ENCODE assay signal across 8 mouse cellular contexts in the genomic region with DNA sequence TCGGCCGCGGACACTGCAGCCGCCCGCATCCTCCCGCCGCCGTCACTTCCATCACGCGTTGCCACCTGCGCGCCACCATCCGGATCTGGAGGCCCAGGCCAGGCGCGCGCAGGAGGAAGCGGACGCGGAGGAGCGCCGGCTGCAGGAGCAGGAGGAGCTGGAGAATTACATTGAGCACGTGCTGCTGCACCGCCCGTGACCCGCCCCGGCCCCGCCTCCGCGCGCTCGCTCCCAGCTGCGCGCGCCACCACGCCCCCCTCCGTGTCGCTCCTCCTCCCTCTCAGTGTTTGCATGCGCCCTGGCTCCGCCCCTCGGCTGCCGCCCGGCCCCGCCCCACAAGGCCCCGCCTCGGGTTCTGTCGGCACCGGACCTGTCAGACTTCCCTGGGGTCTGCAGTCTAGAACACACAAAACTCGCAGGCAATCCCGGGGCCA. TPM values are rescaled to one million over a fixed set of nuclear protein-coding genes. Genes with fewer than 3 reads are reported as not detected.
DNase-seq lines count a peak whose midpoint lies in the region; ATAC-seq lines count a peak whose summit lies in the region.

No protein-coding gene starts in this region.

- H3K4me3 ChIP-seq in heart, embryonic 15.5 days, result peak overlapping the region; percentile 57
- H3K4me3 ChIP-seq in liver, embryonic 16.5 days (ENCODE audit: low read depth, low read length), result peak overlapping the region; percentile 59
- peak overlapping the region; percentile 48 for H3K4me3 ChIP-seq in neural tube, embryonic 13.5 days

- H3K4me2 ChIP-seq in heart, embryonic 15.5 days, result peak overlapping the region; percentile 99
- H3K4me2 ChIP-seq in liver, embryonic 16.5 days (ENCODE audit: low read depth, low read length), result peak overlapping the region; percentile 89
- H3K4me2 ChIP-seq in neural tube, embryonic 13.5 days, result peak overlapping the region; percentile 100

- peaks cover 22% of the 10 kb centered on the region for H3K36me3 ChIP-seq in heart, embryonic 15.5 days
- no peaks in the 10 kb centered on the region for H3K36me3 ChIP-seq in liver, embryonic 16.5 days (ENCODE audit: control insufficient read depth, insufficient read depth)
- H3K36me3 ChIP-seq in neural tube, embryonic 13.5 days, result peaks cover 32% of the 10 kb centered on the region

- peaks cover 38% of the 10 kb centered on the region for H3K4me1 ChIP-seq in heart, embryonic 15.5 days (replicated peaks)
- peaks cover 35% of the 10 kb centered on the region for H3K4me1 ChIP-seq in liver, embryonic 16.5 days (ENCODE audit: control insufficient read depth, low read depth, low read length)
- peaks cover 38% of the 10 kb centered on the region for H3K4me1 ChIP-seq in neural tube, embryonic 13.5 days (replicated peaks)

- H3K9me3 ChIP-seq in heart, embryonic 15.5 days (replicated peaks), result no peaks in the 10 kb centered on the region
- no peaks in the 10 kb centered on the region for H3K9me3 ChIP-seq in liver, embryonic 16.5 days (replicated peaks; ENCODE audit: control insufficient read depth, low read length)
- H3K9me3 ChIP-seq in neural tube, embryonic 13.5 days, result no peaks in the 10 kb centered on the region

- H3K27ac ChIP-seq in heart, embryonic 15.5 days, result 0 out of 2 replicates have a peak overlapping the region, but pooled peaks have one; percentile 2
- H3K27ac ChIP-seq in liver, embryonic 16.5 days (ENCODE audit: low read length), result 0 out of 2 replicates have a peak overlapping the region, but pooled peaks have one; percentile 27
- no peak overlapping the region for H3K27ac ChIP-seq in neural tube, embryonic 13.5 days (replicated peaks)

- DNase-seq in CD8-positive naive resting alpha-beta T cell, adult 2 months (ENCODE audit: low read depth in 2 of 2, low spot score in 2 of 2), result peak; percentile 32 to 53
- peak; percentile 84 for DNase-seq in c-Kit-negative CD71-positive TER-119-positive erythroid progenitor cells, embryonic 14.5 days (ENCODE audit: low read depth, low spot score)
- peak; percentile 73 for DNase-seq in fibroblast of lung, adult 2 months (ENCODE audit: low read depth)
- peak; percentile 95 for DNase-seq in kidney, postnatal 14 days
- peak; percentile 75 for DNase-seq in telencephalon, adult 2 months (ENCODE audit: low read depth, low spot score)

- ATAC-seq in heart, embryonic 15.5 days (replicated peaks; ENCODE audit: insufficient number of reproducible peaks, insufficient read depth, low FRiP score, low read depth), result peak; percentile 77
- ATAC-seq in liver, embryonic 16.5 days (ENCODE audit: low read depth), result peak; percentile 92
- peak; percentile 71 for ATAC-seq in neural tube, embryonic 13.5 days (ENCODE audit: low read depth)

- WGBS in heart, embryonic 15.5 days, result under 1% methylated on average over 49 of the region's 49 CpGs
- under 1% methylated on average over 43 of the region's 49 CpGs for WGBS in liver, embryonic 16.5 days (ENCODE audit: insufficient replicate concordance)
- WGBS in neural tube, embryonic 13.5 days, result 0% methylated on average over 40 of the region's 49 CpGs

- H3K9ac ChIP-seq in heart, embryonic 15.5 days, result peak overlapping the region; percentile 25
- peak overlapping the region; percentile 58 for H3K9ac ChIP-seq in liver, embryonic 16.5 days (ENCODE audit: low read depth, low read length)
- H3K9ac ChIP-seq in neural tube, embryonic 13.5 days, result peak overlapping the region; percentile 72

- H3K27me3 ChIP-seq in heart, embryonic 15.5 days, result peaks cover 50% of the 10 kb centered on the region
- H3K27me3 ChIP-seq in liver, embryonic 16.5 days (ENCODE audit: control insufficient read depth, insufficient read depth, low read depth, low read length), result peaks cover 50% of the 10 kb centered on the region
- peaks cover 61% of the 10 kb centered on the region for H3K27me3 ChIP-seq in neural tube, embryonic 13.5 days

RNA-seq across cellular contexts. Expression of gene Vgf, which starts 6.5 kb away (rescaled TPM):
- polyA plus RNA-seq in heart, embryonic 15.5 days (2015; fragmentation: Nextera tagmentation; extraction: Ambion mirVana), result 0.10 TPM in 1 of 2 replicates, not detected in the other
- 0.21 TPM in 1 of 2 replicates, not detected in the other for polyA plus RNA-seq in liver, embryonic 16.5 days (2015; fragmentation: Nextera tagmentation; extraction: Ambion mirVana)
- polyA plus RNA-seq in neural tube, embryonic 13.5 days (2015; fragmentation: Nextera tagmentation; extraction: Ambion mirVana), result 4.0 and 4.6 TPM in 2 replicates

RNA-seq across cellular contexts. Expression of gene Ap1s1, which starts 13.3 kb away (rescaled TPM):
- 120 and 132 TPM in 2 replicates for polyA plus RNA-seq in heart, embryonic 15.5 days (2015; fragmentation: Nextera tagmentation; extraction: Ambion mirVana)
- 68.6 and 73.3 TPM in 2 replicates for polyA plus RNA-seq in liver, embryonic 16.5 days (2015; fragmentation: Nextera tagmentation; extraction: Ambion mirVana)
- 207 and 216 TPM in 2 replicates for polyA plus RNA-seq in neural tube, embryonic 13.5 days (2015; fragmentation: Nextera tagmentation; extraction: Ambion mirVana)

RNA-seq across cellular contexts. Expression of gene Serpine1, which starts 39.4 kb away (rescaled TPM):
- polyA plus RNA-seq in heart, embryonic 15.5 days (2015; fragmentation: Nextera tagmentation; extraction: Ambion mirVana), result 1.3 and 1.4 TPM in 2 replicates
- 0.30 and 0.34 TPM in 2 replicates for polyA plus RNA-seq in liver, embryonic 16.5 days (2015; fragmentation: Nextera tagmentation; extraction: Ambion mirVana)
- 0.25 TPM in 1 of 2 replicates, not detected in the other for polyA plus RNA-seq in neural tube, embryonic 13.5 days (2015; fragmentation: Nextera tagmentation; extraction: Ambion mirVana)

RNA-seq across cellular contexts. Expression of gene Znhit1, which starts 44.8 kb away (rescaled TPM):
- 79.5 and 79.9 TPM in 2 replicates for polyA plus RNA-seq in heart, embryonic 15.5 days (2015; fragmentation: Nextera tagmentation; extraction: Ambion mirVana)
- 51.3 and 52.2 TPM in 2 replicates for polyA plus RNA-seq in liver, embryonic 16.5 days (2015; fragmentation: Nextera tagmentation; extraction: Ambion mirVana)
- polyA plus RNA-seq in neural tube, embryonic 13.5 days (2015; fragmentation: Nextera tagmentation; extraction: Ambion mirVana), result 91.3 and 110 TPM in 2 replicates

RNA-seq across cellular contexts. Expression of gene Plod3, which starts 45.8 kb away (rescaled TPM):
- 34.9 and 50.1 TPM in 2 replicates for polyA plus RNA-seq in heart, embryonic 15.5 days (2015; fragmentation: Nextera tagmentation; extraction: Ambion mirVana)
- polyA plus RNA-seq in liver, embryonic 16.5 days (2015; fragmentation: Nextera tagmentation; extraction: Ambion mirVana), result 12.2 and 12.9 TPM in 2 replicates
- 34.5 and 41.7 TPM in 2 replicates for polyA plus RNA-seq in neural tube, embryonic 13.5 days (2015; fragmentation: Nextera tagmentation; extraction: Ambion mirVana)

Comparison
In these comparisons a context has a peak if more than half of its experiments do, and no peak if none do; other contexts are left out.
1. DNase-seq: peak in every context shown above with its lines; median percentile 95 in kidney, postnatal 14 days; 84 in c-Kit-negative CD71-positive TER-119-positive erythroid progenitor cells, embryonic 14.5 days; 75 in telencephalon, adult 2 months; 73 in fibroblast of lung, adult 2 months; 42 in CD8-positive naive resting alpha-beta T cell, adult 2 months.